Mouse (Mus musculus) ES-Bruce4 (cell line): ENCODE measurements around the gene Insc.

Source experiments
- CTCF ChIP-seq: IDR thresholded peaks from one replicate; pipeline ENCODE4 v1.8.1; 2011; ENCODE audit warnings: low read depth, low read length
- POLR2A ChIP-seq: IDR thresholded peaks from one replicate; pipeline ENCODE4 v1.8.1; 2011; ENCODE audit warnings: low read length; ENCODE audit not compliant: insufficient read depth

DNA sequence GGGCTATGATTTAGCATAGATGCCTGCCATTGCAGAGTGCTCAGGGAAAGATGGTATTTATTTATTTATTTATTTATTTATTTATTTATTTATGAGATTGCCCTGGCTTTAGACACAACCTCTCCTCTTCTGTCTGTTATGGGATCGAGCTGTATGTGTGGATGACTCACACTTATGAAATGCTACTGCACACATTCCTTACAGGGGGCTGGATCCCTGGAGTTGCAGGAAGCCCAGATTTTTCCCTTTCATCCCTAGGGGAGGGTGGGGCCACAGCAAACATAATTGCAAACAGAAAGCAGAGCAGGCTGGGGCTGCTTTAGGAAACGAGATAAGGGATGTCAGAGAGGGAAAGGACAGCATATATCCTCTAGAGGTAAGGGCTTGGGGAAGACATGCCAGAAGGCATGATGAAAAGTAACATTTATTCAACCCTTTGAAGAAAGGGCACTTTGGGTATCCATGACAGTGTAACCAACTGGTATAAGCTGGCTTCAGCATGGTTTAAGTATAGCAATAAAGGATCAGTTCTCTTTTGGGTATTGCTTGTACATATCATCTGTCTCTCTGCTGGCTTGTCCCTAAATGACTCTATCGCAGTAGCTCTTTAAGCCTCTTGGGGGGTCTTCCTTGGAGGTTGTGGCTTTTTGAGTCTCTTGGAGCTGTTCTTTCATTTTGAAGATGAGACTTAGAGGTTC is 130.0 kb downstream of the Insc start:
- no peak for TF ChIP-seq POLR2A
- TF ChIP-seq CTCF, result no peak
